Mouse (Mus musculus): Measurements from ENCODE around the gene Prkcb.
"Not testable (repeated sequence)": the region's sequence is repeated elsewhere in the genome, so short reads cannot be mapped to it uniquely, and the experiment has no call there.

Prkcb gene

GRCm38 (mm10) chr7:122288605-122289242 is at the start of gene Prkcb:
Prkcb (plus strand) TSS chr7:122288751.
- DNase-seq (ENCODE audit: low read depth, low spot score), result peak; percentile 95

DNA sequence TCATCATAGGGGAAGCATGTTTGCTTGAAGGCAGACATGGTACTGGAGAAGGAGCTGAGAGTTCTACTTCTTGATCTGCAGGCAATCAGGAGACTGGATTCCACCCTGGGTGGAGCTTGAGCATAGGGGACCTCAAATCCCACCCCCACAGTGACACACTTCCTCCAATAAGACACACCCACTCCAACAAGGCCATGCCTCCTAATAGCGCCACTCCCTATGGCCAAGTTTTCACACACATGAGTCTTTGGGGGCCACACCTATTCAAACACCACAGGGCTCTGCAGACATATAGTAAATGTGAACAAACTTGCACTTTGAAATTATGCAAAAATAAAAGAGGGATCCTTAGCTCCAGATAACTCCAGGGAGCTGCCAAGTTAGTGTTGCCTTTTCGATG is 49.6 kb upstream of the Prkcb start:
- DNase-seq (ENCODE audit: low read depth, low spot score), result no peak

GRCm38 (mm10) chr7:122240413-122241119 is 48.0 kb upstream of the Prkcb start:
- DNase-seq (ENCODE audit: low read depth, low spot score), result no peak

GRCm38 (mm10) chr7:122242260-122242659 is 46.3 kb upstream of the Prkcb start:
- DNase-seq (ENCODE audit: low read depth, low spot score), result peak; percentile 75

DNA sequence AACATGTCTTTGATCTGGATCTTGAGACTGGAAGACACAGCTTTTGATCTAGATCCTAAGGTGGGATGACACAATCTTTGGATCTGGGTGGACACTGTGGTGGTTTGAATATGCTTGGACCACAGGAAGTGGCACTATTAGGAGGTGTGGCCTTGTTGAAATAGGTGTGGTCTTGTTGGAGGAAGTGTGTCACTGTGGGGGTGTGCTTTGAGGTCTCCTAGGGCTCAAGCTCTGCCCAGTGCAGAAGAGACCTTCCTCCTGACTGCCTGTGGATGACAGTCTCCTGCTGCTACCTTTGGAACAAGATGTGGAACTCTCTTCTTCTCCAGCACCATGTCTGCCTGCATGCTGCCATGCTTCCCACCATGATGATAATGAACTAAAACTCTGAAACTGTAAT is 45.8 kb upstream of the Prkcb start:
- not testable (repeated sequence) for DNase-seq (ENCODE audit: low read depth, low spot score)

DNA sequence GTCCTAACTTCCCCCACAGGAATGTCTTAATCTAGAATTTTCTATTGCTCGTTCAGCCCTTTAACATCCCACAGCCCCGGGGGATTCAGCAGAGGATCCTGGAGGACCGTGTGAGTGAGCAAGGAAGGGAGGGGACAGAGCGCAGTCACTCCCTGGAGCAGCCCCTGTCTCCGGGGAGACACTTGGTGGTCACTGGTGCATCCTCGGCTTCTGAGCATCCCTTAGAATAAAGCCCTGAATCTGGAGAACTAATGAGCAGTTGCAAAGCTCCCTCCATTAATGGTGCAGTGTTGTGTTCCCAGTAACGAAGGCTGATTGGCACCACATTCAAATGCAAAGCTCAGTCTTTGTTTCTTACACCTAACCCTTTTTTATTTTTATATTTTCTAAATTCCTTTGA is 44.4 kb upstream of the Prkcb start:
- no peak for DNase-seq (ENCODE audit: low read depth, low spot score)

DNA sequence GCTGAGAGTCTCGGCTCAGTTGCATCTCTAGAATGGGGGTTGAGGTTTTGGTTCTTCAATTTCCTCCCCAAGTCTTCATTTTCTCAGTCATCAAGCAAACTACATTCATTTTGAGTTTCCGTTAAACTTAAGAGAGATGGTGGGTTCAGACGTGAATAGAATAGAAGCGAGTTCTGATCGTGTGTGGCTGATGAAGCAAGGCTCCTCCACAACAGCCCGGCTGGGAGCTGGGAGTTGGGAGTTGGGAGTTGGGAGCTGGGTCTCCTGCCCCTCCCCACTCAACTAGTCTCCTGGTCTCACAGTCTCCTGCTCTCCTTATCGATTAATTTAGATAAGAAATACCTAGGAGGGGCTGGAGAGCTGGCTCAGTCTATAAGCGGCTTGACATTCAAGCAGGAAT is 44.0 kb upstream of the Prkcb start:
- no peak for DNase-seq (ENCODE audit: low read depth, low spot score)

DNA sequence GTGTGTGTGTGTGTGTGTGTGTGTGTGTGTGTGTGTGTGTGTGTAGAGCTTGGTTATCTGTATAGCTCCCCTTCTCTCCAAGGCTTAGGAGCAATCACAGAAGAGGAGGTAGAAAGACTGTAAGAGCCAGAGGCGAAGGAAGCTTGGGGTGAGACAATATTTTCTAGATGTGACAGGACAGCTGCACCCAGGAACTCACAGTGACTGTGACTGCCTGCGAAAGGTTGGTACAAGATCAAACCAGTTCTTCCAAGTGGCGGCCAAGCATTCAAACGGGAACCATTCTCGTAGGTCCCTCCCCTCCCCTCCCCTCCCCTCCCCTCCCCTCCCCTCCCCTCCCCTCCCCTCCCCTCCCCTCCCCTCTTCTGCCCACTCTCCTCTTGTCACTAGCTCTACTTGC is 42.6 kb upstream of the Prkcb start:
- no peak for DNase-seq (ENCODE audit: low read depth, low spot score)

GRCm38 (mm10) chr7:122247254-122247864 is 41.2 kb upstream of the Prkcb start:
- DNase-seq (ENCODE audit: low read depth, low spot score), result peak; percentile 39

- DNase-seq (ENCODE audit: low read depth, low spot score), result peak; percentile 84
These were observed 39.2 kb upstream of the Prkcb start for GRCm38 (mm10) chr7:122249321-122249821.

GRCm38 (mm10) chr7:122251197-122252011 is 37.1 kb upstream of the Prkcb start:
- DNase-seq (ENCODE audit: low read depth, low spot score), result peak; percentile 93

DNA sequence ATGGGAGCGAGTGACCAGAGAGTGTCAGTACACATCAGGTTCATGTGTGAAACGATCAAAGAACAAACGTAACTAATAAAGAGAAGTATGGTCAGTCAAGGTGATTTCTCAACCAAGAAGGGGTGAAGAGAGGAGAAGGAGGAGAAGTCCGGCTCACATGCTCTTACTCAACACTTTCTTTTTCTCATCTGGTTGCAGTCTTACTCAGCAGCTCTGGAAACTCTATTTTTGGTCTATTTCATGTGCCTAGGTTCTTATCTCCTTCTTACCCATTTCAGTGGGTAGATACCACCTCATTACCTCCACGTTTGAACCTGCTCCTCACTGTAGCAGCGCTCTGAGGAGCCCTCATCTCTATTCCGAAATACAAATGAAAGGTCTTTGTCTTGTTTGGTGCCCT is 31.8 kb upstream of the Prkcb start:
- DNase-seq (ENCODE audit: low read depth, low spot score), result no peak

DNA sequence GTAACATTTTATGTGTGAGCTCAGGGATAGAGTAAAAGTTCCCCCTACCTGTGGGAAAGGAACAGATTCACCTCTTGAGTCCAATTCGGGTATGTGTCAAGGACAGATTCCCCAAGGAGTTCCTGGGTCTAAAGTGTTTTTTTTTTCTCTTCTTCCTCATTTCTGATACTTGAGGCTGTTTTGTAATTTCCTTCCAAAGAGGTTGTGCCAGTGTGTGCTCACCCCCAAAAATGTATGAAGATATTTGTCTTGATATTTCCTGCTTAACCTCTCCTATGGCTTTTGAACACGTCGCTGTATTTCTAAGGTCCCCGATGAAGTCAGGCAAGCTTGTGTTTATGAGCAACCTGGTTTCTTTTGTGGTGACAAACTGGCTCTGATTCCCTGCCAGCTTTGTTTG is 30.0 kb upstream of the Prkcb start:
- no peak for DNase-seq (ENCODE audit: low read depth, low spot score)

GRCm38 (mm10) chr7:122260055-122260602 is 28.4 kb upstream of the Prkcb start:
- peak; percentile 44 for DNase-seq (ENCODE audit: low read depth, low spot score)

- DNase-seq (ENCODE audit: low read depth, low spot score), result no peak
These were observed 19.5 kb upstream of the Prkcb start for GRCm38 (mm10) chr7:122268983-122269486.

DNA sequence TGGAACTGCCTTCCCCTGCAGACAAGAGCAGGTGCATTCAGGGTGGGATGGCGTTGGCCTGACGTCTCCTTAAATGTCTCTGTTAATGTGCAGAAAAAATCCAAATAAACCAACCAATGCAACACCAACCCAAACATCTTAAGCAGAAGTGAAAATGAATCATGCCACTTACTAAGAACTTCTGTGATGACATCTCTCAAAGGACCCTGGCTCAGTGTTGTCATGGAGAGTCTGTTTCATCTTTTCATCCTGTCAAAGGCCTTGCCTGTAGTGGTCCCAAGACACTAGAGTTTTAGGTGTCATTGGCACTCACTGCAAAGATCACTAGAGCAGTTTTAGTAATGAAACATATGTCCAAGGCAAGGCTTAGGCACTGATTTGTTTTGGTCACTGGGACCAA is 16.2 kb upstream of the Prkcb start:
- DNase-seq (ENCODE audit: low read depth, low spot score), result no peak

- DNase-seq (ENCODE audit: low read depth, low spot score), result no peak
These were observed 9.0 kb upstream of the Prkcb start for GRCm38 (mm10) chr7:122279580-122279979.

- DNase-seq (ENCODE audit: low read depth, low spot score), result no peak
These were observed 8.2 kb upstream of the Prkcb start for GRCm38 (mm10) chr7:122280334-122280733.

DNA sequence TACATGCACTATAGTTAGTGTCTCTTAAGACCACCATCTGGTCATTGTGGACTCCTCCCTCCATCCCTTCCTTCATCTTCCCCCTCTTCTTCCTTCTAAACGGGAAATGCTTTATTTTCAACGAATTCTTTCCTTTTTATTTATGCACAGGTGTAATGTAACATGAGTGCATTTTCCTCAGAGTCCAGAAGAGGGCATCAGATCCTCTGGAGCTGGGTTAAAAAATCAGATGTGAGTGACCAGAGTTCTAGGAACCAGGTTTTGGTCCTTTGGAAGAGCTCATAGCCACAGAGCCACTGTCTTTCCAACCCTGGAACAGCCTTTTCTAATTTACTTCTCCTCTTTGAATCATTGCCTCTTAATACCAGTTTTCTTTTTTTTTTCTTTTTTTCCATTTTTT is 6.0 kb upstream of the Prkcb start:
- DNase-seq (ENCODE audit: low read depth, low spot score), result no peak

DNA sequence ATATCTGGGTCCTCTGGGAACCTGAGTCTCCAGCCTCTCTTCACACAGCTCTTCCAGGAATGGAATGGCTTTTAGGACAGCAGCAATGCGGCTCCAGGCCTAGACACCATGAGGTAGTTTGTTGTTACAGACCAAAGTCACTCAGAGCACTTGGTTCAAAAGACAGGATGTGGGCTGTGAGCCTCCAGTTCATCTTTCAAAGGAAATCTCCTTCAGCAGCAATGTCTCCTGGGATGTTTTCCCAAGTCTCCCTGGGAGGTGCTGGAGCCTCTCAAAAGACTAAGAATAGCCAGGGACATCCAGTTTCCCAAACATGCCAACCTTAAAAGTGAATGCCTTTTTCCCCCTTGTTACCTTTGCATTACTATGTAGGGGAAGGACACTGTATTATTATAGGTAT is 1.3 kb upstream of the Prkcb start:
- DNase-seq (ENCODE audit: low read depth, low spot score), result peak; percentile 36

Data from brain, adult 2 months (tissue).